In genomic region chr11:81106949-81107348, GRCm38 (mm10) we compare ENCODE assay signal across 12 mouse cellular contexts.
"Had no signal": no experiment of that assay in that cellular context is flagged by ENCODE, and none has a peak within 500 bp of the region (broad histone marks: within the 10 kb centered on the region; RNA-seq: fewer than 3 reads in every experiment).

No protein-coding gene starts in this region.

- DNase-seq: retina, postnatal 1 day; right cerebral cortex, adult 18-20 months; right cerebral cortex, postnatal 14 days; right cerebral cortex, postnatal 25 days; right cerebral cortex, postnatal 4 days; spleen, adult 18-20 months; thymus, adult 18-20 months; thymus, adult 2 months; thymus, postnatal 14 days; thymus, postnatal 25 days; thymus, postnatal 36 days; thymus, postnatal 4 days had no signal
